Mouse (Mus musculus): ENCODE data around the gene Cdkal1. TPM values are rescaled to one million over a fixed set of nuclear protein-coding genes. Genes with fewer than 3 reads are reported as not detected.

Gene Cdkal1
- total and polyA plus RNA-seq, 2 experiments from 2014 or later = 17.4 to 17.6 TPM

- WGBS = 20% methylated on average over 4 of the region's 4 CpGs
- Histone ChIP-seq H3K4me2 (ENCODE audit: low read depth, low read length, poor library complexity, severe bottlenecking) (no peak overlapping the region), H3K4me1 (ENCODE audit: insufficient read depth, low read length) (peaks cover 3% of the 10 kb centered on the region; the same call in 1 of the 2 replicates), H3K9me3 (ENCODE audit: low read length) (no peaks in the 10 kb centered on the region), H3K4me3 (ENCODE audit: low read depth, low read length) (no peak overlapping the region), H3K9ac (replicated peaks; ENCODE audit: low read length, poor library complexity, severe bottlenecking) (no peak overlapping the region), H3K27me3 (ENCODE audit: insufficient read depth, low read length) (no peaks in the 10 kb centered on the region), H3K36me3 (ENCODE audit: insufficient read depth, low read length) (no peaks in the 10 kb centered on the region), H3K27ac (ENCODE audit: low read depth, low read length) (peak overlapping the region; percentile 49)
- ATAC-seq (ENCODE audit: low FRiP score) (no peak), DNase-seq (ENCODE audit: low spot score) (no peak)
- no peak for TF ChIP-seq CTCF (IDR thresholded peaks at IDR 0.05)
Observed at GRCm38 (mm10) chr13:29371466-29371771, 484.1 kb downstream of the Cdkal1 start.

- Histone ChIP-seq H3K27me3 (ENCODE audit: insufficient read depth, low read length) (no peaks in the 10 kb centered on the region), H3K4me1 (ENCODE audit: insufficient read depth, low read length) (peaks cover 3% of the 10 kb centered on the region; the same call in 1 of the 2 replicates), H3K27ac (ENCODE audit: low read depth, low read length) (peak overlapping the region; percentile 49), H3K4me3 (ENCODE audit: low read depth, low read length) (no peak overlapping the region), H3K36me3 (ENCODE audit: insufficient read depth, low read length) (no peaks in the 10 kb centered on the region), H3K9me3 (ENCODE audit: low read length) (no peaks in the 10 kb centered on the region), H3K9ac (replicated peaks; ENCODE audit: low read length, poor library complexity, severe bottlenecking) (no peak overlapping the region), H3K4me2 (ENCODE audit: low read depth, low read length, poor library complexity, severe bottlenecking) (no peak overlapping the region)
- no peak for TF ChIP-seq CTCF (IDR thresholded peaks at IDR 0.05)
- 12% methylated on average over 5 of the region's 5 CpGs for WGBS
- ATAC-seq (ENCODE audit: low FRiP score) (peak; percentile 82), DNase-seq (ENCODE audit: low spot score) (peak; percentile 80)
Observed at GRCm38 (mm10) chr13:29370731-29371465, 484.6 kb downstream of the Cdkal1 start.

GRCm38 (mm10) chr13:29368806-29369205 lies 486.7 kb downstream of the Cdkal1 start:
- Histone ChIP-seq H3K9me3 (ENCODE audit: low read length) (no peaks in the 10 kb centered on the region), H3K36me3 (ENCODE audit: insufficient read depth, low read length) (no peaks in the 10 kb centered on the region), H3K27me3 (ENCODE audit: insufficient read depth, low read length) (no peaks in the 10 kb centered on the region), H3K9ac (replicated peaks; ENCODE audit: low read length, poor library complexity, severe bottlenecking) (no peak overlapping the region), H3K27ac (ENCODE audit: low read depth, low read length) (peak overlapping the region; percentile 18; the same call in 1 of the 2 replicates), H3K4me1 (ENCODE audit: insufficient read depth, low read length) (peaks cover 2% of the 10 kb centered on the region; the same call in 1 of the 2 replicates), H3K4me2 (ENCODE audit: low read depth, low read length, poor library complexity, severe bottlenecking) (no peak overlapping the region), H3K4me3 (ENCODE audit: low read depth, low read length) (no peak overlapping the region)
- DNase-seq (ENCODE audit: low spot score) (no peak), ATAC-seq (ENCODE audit: low FRiP score) (no peak)
- WGBS = 47% methylated on average over 6 of the region's 6 CpGs
- TF ChIP-seq CTCF (IDR thresholded peaks at IDR 0.05) = no peak

- no peak overlapping the region for H3K27ac ChIP-seq (ENCODE audit: low read depth, low read length)
- peaks cover 4% of the 10 kb centered on the region; the same call in 1 of the 2 replicates for H3K4me1 ChIP-seq (ENCODE audit: insufficient read depth, low read length)
- no peak for DNase-seq (ENCODE audit: low spot score)
- ATAC-seq (ENCODE audit: low FRiP score) = 0 out of 2 replicates have a peak, but pooled peaks have one; percentile 38
- no peaks in the 10 kb centered on the region for H3K27me3 ChIP-seq (ENCODE audit: insufficient read depth, low read length)
- no peaks in the 10 kb centered on the region for H3K9me3 ChIP-seq (ENCODE audit: low read length)
- H3K36me3 ChIP-seq (ENCODE audit: insufficient read depth, low read length) = no peaks in the 10 kb centered on the region
- no peak overlapping the region for H3K9ac ChIP-seq (replicated peaks; ENCODE audit: low read length, poor library complexity, severe bottlenecking)
- H3K4me2 ChIP-seq (ENCODE audit: low read depth, low read length, poor library complexity, severe bottlenecking) = no peak overlapping the region
- TF ChIP-seq CTCF (IDR thresholded peaks at IDR 0.05) = no peak
- no peak overlapping the region for H3K4me3 ChIP-seq (ENCODE audit: low read depth, low read length)
- 62% methylated on average over 13 of the region's 13 CpGs for WGBS
Observed at GRCm38 (mm10) chr13:29364901-29365625, 490.4 kb downstream of the Cdkal1 start.

GRCm38 (mm10) chr13:29364009-29364408 lies 491.5 kb downstream of the Cdkal1 start:
- no peak for DNase-seq (ENCODE audit: low spot score)
- no peak for ATAC-seq (ENCODE audit: low FRiP score)
- H3K36me3 ChIP-seq (ENCODE audit: insufficient read depth, low read length) = no peaks in the 10 kb centered on the region

GRCm38 (mm10) chr13:29361842-29362241 lies 493.6 kb downstream of the Cdkal1 start:
- ATAC-seq (ENCODE audit: low FRiP score) (no peak), DNase-seq (ENCODE audit: low spot score) (no peak)
- H3K4me2 ChIP-seq (ENCODE audit: low read depth, low read length, poor library complexity, severe bottlenecking) = no peak overlapping the region
- no peaks in the 10 kb centered on the region for H3K9me3 ChIP-seq (ENCODE audit: low read length)
- H3K27ac ChIP-seq (ENCODE audit: low read depth, low read length) = no peak overlapping the region
- H3K27me3 ChIP-seq (ENCODE audit: insufficient read depth, low read length) = no peaks in the 10 kb centered on the region
- H3K4me3 ChIP-seq (ENCODE audit: low read depth, low read length) = no peak overlapping the region
- 94% methylated on average over 4 of the region's 4 CpGs for WGBS
- TF ChIP-seq CTCF (IDR thresholded peaks at IDR 0.05) = no peak
- H3K4me1 ChIP-seq (ENCODE audit: insufficient read depth, low read length) = peaks cover 4% of the 10 kb centered on the region; the same call in 1 of the 2 replicates
- H3K36me3 ChIP-seq (ENCODE audit: insufficient read depth, low read length) = no peaks in the 10 kb centered on the region
- H3K9ac ChIP-seq (replicated peaks; ENCODE audit: low read length, poor library complexity, severe bottlenecking) = no peak overlapping the region

More at GRCm38 (mm10) chr13:29364009-29364408, 491.5 kb downstream of the Cdkal1 start:
- WGBS = 18% methylated on average over 6 of the region's 6 CpGs
- Histone ChIP-seq H3K4me1 (ENCODE audit: insufficient read depth, low read length) (peaks cover 4% of the 10 kb centered on the region; the same call in 1 of the 2 replicates), H3K27me3 (ENCODE audit: insufficient read depth, low read length) (no peaks in the 10 kb centered on the region), H3K4me2 (ENCODE audit: low read depth, low read length, poor library complexity, severe bottlenecking) (no peak overlapping the region), H3K9ac (replicated peaks; ENCODE audit: low read length, poor library complexity, severe bottlenecking) (no peak overlapping the region), H3K4me3 (ENCODE audit: low read depth, low read length) (no peak overlapping the region), H3K9me3 (ENCODE audit: low read length) (no peaks in the 10 kb centered on the region), H3K27ac (ENCODE audit: low read depth, low read length) (no peak overlapping the region)
- no peak for TF ChIP-seq CTCF (IDR thresholded peaks at IDR 0.05)
